Mouse (Mus musculus) kidney, adult 2 months (tissue): ENCODE results near the gene Mast4.

Source experiments
- CTCF ChIP-seq: fragments of 200-500 bp; conservative IDR thresholded peaks from 2 replicates; pipeline ENCODE4 v1.5.1; 2011; ENCODE audit warnings: low read depth, mild to moderate bottlenecking, control low read depth, low read length, moderate library complexity, mixed read lengths; ENCODE audit not compliant: insufficient read depth, insufficient read length
- POLR2A ChIP-seq: fragments of 200-500 bp; IDR thresholded peaks from one replicate; pipeline ENCODE4 v1.6.1; 2011; ENCODE audit warnings: low read depth, low read length, control low read depth

- no peak for TF ChIP-seq POLR2A
- TF ChIP-seq CTCF = no peak
These were observed 1.1 kb downstream of the Mast4 start for GRCm38 (mm10) chr13:103333153-103333552.
